Mouse (Mus musculus) v-Abl transformed pro-B cells (cell line): ENCODE measurements at regions not wholly inside any gene's neighbourhood (a gene's known extent, or its start where the extent isn't known, plus 50 kb on each side); places are given as distances from the start of the nearest gene placed in this dataset.

Experiments used
- in situ Hi-C, 2 experiments: fragments of 400-800 bp; cut with MboI; formaldehyde crosslinking; loops; one replicate each; pipeline ENCODE4 v1.15.1; 2025; ENCODE audit not compliant: unreplicated experiment in 2 of 2

GRCm38 (mm10) chr7:75360874-75361273, 51.8 kb upstream of the Sv2b start:
- in situ Hi-C loops = loop anchor here in 1 of 2 experiments (25.0 kb wide), 1 partner anchor 1576 kb away; no protein-coding TSS in a partner anchor

- in situ Hi-C loops = loop anchor here in 1 of 2 experiments (25.0 kb wide), 1 partner anchor 1575 kb away; no protein-coding TSS in a partner anchor
These were observed 53.5 kb upstream of the Sv2b start for GRCm38 (mm10) chr7:75362541-75362940.

DNA sequence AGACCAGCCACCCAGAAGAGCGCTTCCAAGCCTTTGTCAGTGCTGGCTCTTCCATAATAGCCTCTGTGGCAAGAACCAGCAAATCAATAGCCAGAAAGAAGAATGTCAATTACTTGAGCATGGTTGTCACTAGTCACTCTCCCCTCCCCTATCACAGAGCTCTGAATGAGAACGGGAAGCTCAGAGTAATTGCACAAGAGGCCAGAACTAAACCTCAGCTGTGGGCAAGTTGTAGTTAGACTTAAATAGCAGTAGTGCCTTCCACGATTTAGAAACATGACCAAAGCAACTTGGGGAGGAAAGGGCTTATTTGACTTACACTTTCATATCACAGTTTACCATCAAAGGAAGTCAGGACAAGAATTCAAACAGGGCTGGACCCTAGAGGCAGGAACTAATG, 56.4 kb upstream of the Sv2b start:
- in situ Hi-C loops = loop anchor here (5.0 to 25.0 kb wide), 4 partner anchors 53 to 1572 kb away; no protein-coding TSS in a partner anchor

- in situ Hi-C loops = loop anchor here (5.0 to 25.0 kb wide), 4 partner anchors 54 to 1571 kb away; no protein-coding TSS in a partner anchor
These were observed 57.3 kb upstream of the Sv2b start for GRCm38 (mm10) chr7:75366285-75366882.

DNA sequence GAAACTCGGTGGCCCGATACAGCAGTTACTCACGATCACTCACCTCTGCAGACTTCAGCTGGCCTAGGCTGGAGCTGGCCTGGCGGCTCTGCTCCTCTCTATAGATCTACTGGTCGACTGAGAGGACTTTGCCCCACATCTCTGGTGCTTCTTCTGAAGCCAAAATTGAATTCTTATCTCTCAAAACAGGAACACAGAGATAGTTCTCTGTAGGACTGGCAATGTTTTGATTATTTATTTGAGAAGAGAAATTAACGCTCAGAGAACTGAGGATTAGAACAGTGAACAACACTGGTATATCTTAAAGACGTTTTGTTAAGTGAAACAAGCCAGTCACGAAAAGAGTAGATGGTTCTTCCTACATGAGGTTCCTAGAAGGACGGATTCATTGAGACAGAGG, 59.3 kb upstream of the Sv2b start:
- in situ Hi-C loops = loop anchor here (5.0 to 25.0 kb wide), 4 partner anchors 56 to 1569 kb away; no protein-coding TSS in a partner anchor

DNA sequence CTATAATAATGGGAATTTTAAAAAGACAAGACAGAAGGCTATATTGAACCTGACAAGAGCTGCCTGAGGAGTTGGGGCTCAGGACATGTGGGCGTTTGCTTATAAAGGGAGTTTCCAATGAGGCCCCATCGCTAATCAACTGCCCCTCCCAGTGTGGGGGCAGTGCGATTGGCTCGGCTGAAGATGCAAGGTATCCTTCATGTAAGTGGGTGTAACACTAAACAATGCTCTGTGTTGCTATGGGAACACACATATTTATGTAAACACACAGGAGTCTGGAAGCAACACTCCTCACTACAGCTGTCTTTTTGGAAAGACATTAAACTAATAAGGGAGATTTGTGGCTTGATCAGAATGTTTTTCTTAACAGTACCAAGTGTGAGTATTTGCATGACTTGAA, 60.3 kb upstream of the Sv2b start:
- in situ Hi-C loops = loop anchor here (5.0 to 25.0 kb wide), 4 partner anchors 57 to 1568 kb away; no protein-coding TSS in a partner anchor

- in situ Hi-C loops = loop anchor here (5.0 to 25.0 kb wide), 7 partner anchors 184 to 1566 kb away; no protein-coding TSS in a partner anchor
These were observed 61.8 kb upstream of the Sv2b start for GRCm38 (mm10) chr7:75370595-75371519.

DNA sequence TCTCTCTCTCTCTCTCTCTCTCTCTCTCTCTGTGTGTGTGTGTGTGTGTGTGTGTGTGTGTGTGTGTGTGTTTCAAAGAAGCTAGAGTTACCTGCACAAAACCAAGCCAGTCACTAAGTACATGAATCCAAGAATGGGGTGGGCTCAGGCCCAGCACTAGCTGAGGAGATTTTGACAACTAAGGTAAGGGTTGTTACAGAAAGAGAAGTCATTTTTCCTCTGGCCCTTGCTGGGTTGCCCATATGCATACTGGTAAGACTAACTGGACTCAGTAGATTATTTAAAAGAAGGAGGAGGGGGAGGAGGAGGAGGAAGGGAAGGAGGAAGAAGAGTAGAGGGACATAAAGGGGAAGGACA, 62.4 kb upstream of the Sv2b start:
- in situ Hi-C loops = loop anchor here (5.0 to 25.0 kb wide), 7 partner anchors 183 to 1566 kb away; no protein-coding TSS in a partner anchor

- in situ Hi-C loops = loop anchor here (5.0 to 25.0 kb wide), 7 partner anchors 183 to 1565 kb away; no protein-coding TSS in a partner anchor
These were observed 62.9 kb upstream of the Sv2b start for GRCm38 (mm10) chr7:75371991-75372390.

DNA sequence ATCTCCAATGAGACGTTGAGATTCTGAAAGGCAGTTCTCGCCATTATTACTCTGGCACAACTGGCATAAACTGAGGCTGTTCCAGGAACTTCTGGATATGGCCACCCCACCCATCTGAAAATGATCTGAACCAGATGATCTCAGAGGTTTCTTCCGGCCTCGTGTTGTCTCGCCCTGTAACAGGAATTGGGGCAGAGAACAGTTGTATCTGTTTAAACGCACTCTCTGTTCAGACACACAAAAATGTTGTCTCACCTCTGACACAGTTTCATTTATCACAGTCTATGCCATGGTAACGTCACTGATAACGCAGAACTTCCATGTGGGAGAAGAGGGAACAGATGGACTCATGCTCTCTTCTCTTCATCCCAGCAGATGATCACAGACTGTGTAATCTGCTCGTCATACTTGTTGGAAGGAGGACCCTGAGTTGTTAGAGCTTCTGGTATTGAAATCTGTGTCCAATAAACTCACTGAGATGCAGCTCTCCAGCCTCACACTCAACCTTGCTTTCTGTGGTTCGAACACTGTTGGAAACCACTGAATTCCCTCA, 63.9 kb upstream of the Sv2b start:
- in situ Hi-C loops = loop anchor here (5.0 to 25.0 kb wide), 7 partner anchors 182 to 1564 kb away; no protein-coding TSS in a partner anchor

- in situ Hi-C loops = loop anchor here (5.0 to 25.0 kb wide), 7 partner anchors 180 to 1563 kb away; no protein-coding TSS in a partner anchor
These were observed 65.4 kb upstream of the Sv2b start for GRCm38 (mm10) chr7:75374506-75374905.

DNA sequence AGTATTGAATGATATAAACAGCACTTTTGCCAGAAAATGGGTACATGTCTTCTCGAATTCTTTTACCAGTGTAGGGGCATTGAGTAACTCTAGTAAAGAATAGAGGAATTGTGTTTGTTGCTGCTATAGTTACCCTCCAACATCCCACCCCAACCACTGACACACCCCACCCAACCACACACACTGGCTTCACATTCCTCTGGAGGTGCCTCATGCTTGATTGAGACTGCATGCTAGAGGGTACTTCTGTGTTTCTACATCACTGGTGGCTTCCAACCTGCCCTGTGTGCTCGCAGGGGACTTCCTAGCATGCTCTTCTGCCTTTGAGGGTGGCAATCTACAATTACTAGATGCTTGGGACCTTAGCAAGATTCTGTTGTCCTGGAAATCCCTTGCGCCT, 70.5 kb upstream of the Sv2b start:
- in situ Hi-C loops = loop anchor here (10.0 kb wide), 2 partner anchors 175 to 445 kb away; no protein-coding TSS in a partner anchor

GRCm38 (mm10) chr7:75384506-75384911, 70.8 kb upstream of the Akap13 start:
- in situ Hi-C loops = no loop called here

DNA sequence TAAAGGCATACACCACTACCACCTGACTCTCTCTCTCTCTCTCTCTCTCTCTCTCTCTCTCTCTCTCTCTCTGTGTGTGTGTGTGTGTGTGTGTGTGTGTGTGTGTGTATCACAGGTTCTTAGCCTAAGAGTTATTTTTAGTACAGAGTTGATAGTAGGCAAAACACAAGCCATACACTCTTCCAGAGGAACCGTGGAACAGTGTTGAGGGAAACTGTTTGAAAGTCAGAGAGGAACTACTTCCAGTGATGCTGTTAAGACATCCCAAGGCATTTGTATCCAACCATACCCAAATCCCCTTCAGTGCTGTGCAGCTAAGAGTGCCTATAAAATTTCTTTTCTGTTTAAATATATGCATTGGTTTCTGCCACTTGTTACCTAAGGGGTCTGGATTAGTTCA, 68.3 kb upstream of the Akap13 start:
- in situ Hi-C loops = no loop called here

GRCm38 (mm10) chr7:75387821-75388431, 67.4 kb upstream of the Akap13 start:
- in situ Hi-C loops = no loop called here

GRCm38 (mm10) chr7:75390162-75390561, 65.2 kb upstream of the Akap13 start:
- in situ Hi-C loops = no loop called here

DNA sequence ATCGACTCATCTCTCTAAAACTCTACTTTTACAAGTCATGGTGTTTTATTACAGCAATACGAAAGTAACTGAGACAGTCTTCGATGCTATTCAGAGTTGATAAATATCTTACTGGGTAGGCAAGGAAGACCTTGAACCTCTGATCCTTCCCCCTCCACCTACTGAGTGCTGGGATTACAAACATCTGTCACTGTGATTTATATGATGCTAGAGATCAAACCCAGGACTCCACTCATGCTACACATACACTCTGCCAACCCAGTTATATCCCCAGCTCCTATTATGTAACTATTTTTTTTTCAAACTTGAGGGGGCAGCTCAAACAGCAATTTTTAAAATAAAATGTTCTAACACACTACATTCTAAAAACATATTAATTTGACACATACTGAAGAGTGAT, 62.6 kb upstream of the Akap13 start:
- in situ Hi-C loops = no loop called here

GRCm38 (mm10) chr7:75393466-75393865, 61.9 kb upstream of the Akap13 start:
- in situ Hi-C loops = no loop called here

DNA sequence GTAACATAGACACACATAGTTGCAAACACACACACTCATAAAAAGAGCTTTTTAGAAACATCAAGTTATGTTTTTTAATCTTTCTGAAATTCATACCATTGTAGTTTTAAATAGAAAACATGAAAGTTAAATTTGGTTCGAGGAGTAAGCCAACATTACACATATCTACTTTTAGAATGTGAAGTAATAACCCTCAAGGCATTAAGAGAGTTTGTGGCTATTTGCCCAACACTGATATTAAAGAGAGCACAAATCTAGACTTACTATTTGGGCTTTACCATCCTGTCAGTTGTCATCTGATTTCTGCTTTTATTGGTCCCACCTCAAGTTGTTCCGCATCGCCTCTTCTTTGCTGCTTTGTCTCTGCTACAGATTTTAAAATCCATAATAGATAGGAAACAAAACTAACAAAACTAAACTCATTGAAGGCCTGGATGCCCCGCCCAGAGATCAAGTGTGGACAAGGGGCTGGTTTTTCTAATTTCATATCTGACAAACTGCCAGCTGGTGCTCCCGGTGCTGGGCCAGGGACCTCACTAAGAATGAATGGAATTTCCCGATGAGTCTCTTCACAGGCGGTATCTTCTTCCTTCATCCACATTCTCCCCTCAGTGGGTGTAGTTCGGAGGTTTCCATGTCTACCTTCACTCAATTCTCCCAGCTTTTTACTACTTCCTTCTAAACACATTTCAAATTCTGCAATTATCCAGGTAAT, 60.3 kb upstream of the Akap13 start:
- in situ Hi-C loops = no loop called here

DNA sequence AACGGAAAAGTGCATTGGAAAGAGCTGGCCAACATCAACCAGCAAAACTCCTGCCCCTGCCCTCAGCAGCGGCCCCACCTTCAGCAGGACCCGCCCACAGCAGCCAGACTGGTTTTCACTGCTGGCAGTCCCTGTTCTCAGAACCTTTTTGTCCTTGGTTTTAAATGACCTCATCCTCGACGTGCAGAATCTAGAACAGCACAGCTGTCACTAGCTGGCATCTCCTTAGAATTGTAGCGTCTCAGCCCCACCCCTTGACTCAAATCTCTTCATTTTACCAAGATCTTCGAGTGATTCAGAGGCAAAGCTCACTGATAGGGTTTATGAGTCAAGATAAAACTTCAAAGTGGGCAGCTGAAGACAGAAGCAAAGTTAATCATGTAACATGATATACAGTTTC, 57.8 kb upstream of the Akap13 start:
- in situ Hi-C loops = no loop called here
